Mouse (Mus musculus) heart, postnatal 0 days (tissue): Measurements from ENCODE around the gene Mydgf.

Experiments used
- CTCF ChIP-seq: IDR thresholded peaks from 2 replicates; pipeline ENCODE4 v1.5.1; 2016; ENCODE audit warnings: antibody characterized with exemption, control low read depth, low read depth
- EP300 ChIP-seq: IDR thresholded peaks from 2 replicates; pipeline ENCODE4 v1.6.1; 2016; ENCODE audit warnings: antibody characterized with exemption, low read depth

DNA sequence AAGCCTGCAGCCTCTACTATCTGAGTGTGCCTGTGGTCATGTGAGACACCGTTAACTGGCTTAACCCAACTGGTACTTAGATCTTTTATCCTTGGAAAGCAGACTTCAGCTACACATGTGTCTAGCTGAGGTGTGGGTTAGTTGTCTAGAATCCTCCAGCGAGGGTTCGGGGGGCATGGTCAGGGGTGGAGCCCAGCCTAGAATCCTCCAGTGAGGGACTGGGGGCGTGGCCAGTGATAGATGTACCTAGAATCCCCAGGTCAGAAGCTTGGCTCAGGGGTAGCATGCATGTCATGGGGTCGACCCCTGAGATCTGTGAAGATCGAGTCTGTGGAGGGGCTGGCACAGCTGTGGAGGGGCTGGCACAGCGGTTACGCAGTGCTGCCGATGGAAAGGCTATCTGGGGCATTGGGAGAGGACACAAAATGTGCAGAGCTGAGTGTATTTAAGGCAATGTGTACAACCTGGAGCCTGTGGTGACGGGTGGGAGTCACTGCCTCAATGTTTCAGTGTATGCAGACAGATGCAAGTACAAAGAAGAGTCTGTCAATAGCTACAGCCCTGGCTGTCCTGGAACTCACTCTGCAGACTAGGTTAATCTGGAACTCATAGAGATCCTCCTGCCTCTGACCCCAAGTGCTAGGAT lies 10.2 kb downstream of the Mydgf start:
- TF ChIP-seq EP300, result no peak
- no peak for TF ChIP-seq CTCF
